Mouse (Mus musculus): ENCODE data around the gene Iffo2. TPM values are rescaled to one million over a fixed set of nuclear protein-coding genes. Genes with fewer than 3 reads are reported as not detected.
"Not testable (repeated sequence)": the region's sequence is repeated elsewhere in the genome, so short reads cannot be mapped to it uniquely, and the experiment has no call there.

Iffo2 gene
- 2.8 and 3.4 TPM in 2 replicates for polyA plus RNA-seq (2014; fragmentation: Nextera tagmentation; extraction: Ambion mirVana)

DNA sequence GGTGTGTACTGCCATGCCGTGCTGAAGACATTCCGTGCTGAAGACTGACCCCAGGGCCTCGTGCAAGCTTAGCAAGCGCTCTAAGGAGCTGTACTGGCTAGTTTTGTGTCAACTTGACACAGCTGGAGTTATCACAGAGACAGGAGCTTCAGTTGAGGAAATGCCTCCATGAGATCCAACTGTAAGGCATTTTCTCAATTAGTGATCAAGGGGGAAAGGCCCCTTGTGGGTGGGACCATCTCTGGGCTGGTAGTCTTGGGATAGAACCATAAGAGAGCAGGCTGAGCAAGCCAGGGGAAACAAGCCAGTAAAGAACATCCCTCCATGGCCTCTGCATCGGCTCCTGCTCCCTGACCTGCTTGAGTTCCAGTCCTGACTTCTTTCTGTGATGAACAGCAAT is at the start of gene Iffo2:
Iffo2 (plus strand) TSS at position 301 of the 400 bp plus-strand sequence.
- WGBS: 90% methylated on average over 5 of the region's 5 CpGs
- ATAC-seq (ENCODE audit: insufficient read depth, low FRiP score, low TSS enrichment): not testable (repeated sequence)

GRCm38 (mm10) chr4:139481400-139481799 is 48.9 kb upstream of the Iffo2 start:
- no peak for DNase-seq (ENCODE audit: low spot score)
- H3K36me3 ChIP-seq (ENCODE audit: control insufficient read depth, insufficient read depth, low read length): peaks cover 38% of the 10 kb centered on the region
- no peak overlapping the region for H3K4me3 ChIP-seq (ENCODE audit: low read depth, low read length)
- ATAC-seq (ENCODE audit: insufficient read depth, low FRiP score, low TSS enrichment): no peak
- no peaks in the 10 kb centered on the region for H3K27me3 ChIP-seq (ENCODE audit: control insufficient read depth, insufficient read depth, low read length)
- no peaks in the 10 kb centered on the region for H3K9me3 ChIP-seq (ENCODE audit: control insufficient read depth, low read length)
- WGBS: 95% methylated on average over 1 of the region's 1 CpGs
- no peak overlapping the region for H3K27ac ChIP-seq (ENCODE audit: low read depth, low read length)
- no peak overlapping the region for H3K9ac ChIP-seq (ENCODE audit: low read length)
- H3K4me1 ChIP-seq (ENCODE audit: control insufficient read depth, insufficient read depth, low read length): no peaks in the 10 kb centered on the region
- no peak overlapping the region for H3K4me2 ChIP-seq (ENCODE audit: low read depth)

More for the DNA sequence above, at the start of gene Iffo2:
- H3K36me3 ChIP-seq (ENCODE audit: control insufficient read depth, insufficient read depth, low read length); H3K4me1 ChIP-seq (ENCODE audit: control insufficient read depth, insufficient read depth, low read length); DNase-seq (ENCODE audit: low spot score); H3K27ac ChIP-seq (ENCODE audit: low read depth, low read length); H3K27me3 ChIP-seq (ENCODE audit: control insufficient read depth, insufficient read depth, low read length); H3K9me3 ChIP-seq (ENCODE audit: control insufficient read depth, low read length); H3K4me3 ChIP-seq (ENCODE audit: low read depth, low read length); H3K9ac ChIP-seq (ENCODE audit: low read length); H3K4me2 ChIP-seq (ENCODE audit: low read depth): not testable (repeated sequence)

DNA sequence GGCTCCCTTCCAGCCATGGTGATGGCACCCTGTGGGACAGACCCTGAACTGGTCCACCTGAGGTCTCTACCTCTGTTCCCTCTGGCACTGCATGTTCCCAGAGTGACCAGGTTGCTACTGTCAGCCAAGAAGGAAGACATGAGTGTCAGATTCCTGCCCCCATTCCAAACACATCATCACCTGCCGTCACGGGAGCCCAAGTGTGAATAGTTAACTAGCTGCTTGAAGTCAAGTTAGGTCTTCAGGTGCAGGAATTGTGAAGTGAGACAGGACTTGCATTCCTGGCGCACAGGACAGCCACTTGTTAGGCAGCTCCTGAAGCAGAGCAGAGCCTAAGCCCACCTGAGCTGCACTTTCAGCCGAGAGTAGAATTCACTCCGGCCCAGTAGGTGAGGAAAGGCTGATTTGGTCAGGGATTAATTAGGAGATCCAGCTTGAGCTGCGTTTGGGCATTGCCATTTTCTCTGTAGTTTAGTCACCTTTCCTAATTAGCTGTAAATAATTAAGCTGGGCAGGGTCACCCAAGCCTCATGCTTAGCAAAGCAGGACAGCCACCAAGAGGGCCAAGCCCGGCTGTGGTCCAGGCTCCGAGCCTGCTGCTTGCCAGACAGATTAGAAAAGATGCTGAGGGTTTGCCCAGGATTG is 46.8 kb upstream of the Iffo2 start:
- DNase-seq (ENCODE audit: low spot score) (no peak), ATAC-seq (ENCODE audit: insufficient read depth, low FRiP score, low TSS enrichment) (no peak)
- H3K27me3 ChIP-seq (ENCODE audit: control insufficient read depth, insufficient read depth, low read length): no peaks in the 10 kb centered on the region
- WGBS: 93% methylated on average over 8 of the region's 8 CpGs
- H3K4me1 ChIP-seq (ENCODE audit: control insufficient read depth, insufficient read depth, low read length): no peaks in the 10 kb centered on the region
- no peak overlapping the region for H3K9ac ChIP-seq (ENCODE audit: low read length)
- no peak overlapping the region for H3K27ac ChIP-seq (ENCODE audit: low read depth, low read length)
- peaks cover 29% of the 10 kb centered on the region for H3K36me3 ChIP-seq (ENCODE audit: control insufficient read depth, insufficient read depth, low read length)
- H3K9me3 ChIP-seq (ENCODE audit: control insufficient read depth, low read length): no peaks in the 10 kb centered on the region
- no peak overlapping the region for H3K4me3 ChIP-seq (ENCODE audit: low read depth, low read length)
- no peak overlapping the region for H3K4me2 ChIP-seq (ENCODE audit: low read depth)

- no peak for ATAC-seq (ENCODE audit: insufficient read depth, low FRiP score, low TSS enrichment)
- no peak overlapping the region for H3K9ac ChIP-seq (ENCODE audit: low read length)
- no peak overlapping the region for H3K27ac ChIP-seq (ENCODE audit: low read depth, low read length)
- WGBS: 74% methylated on average over 7 of the region's 7 CpGs
- no peaks in the 10 kb centered on the region for H3K9me3 ChIP-seq (ENCODE audit: control insufficient read depth, low read length)
- H3K4me1 ChIP-seq (ENCODE audit: control insufficient read depth, insufficient read depth, low read length): no peaks in the 10 kb centered on the region
- H3K27me3 ChIP-seq (ENCODE audit: control insufficient read depth, insufficient read depth, low read length): no peaks in the 10 kb centered on the region
- peaks cover 25% of the 10 kb centered on the region for H3K36me3 ChIP-seq (ENCODE audit: control insufficient read depth, insufficient read depth, low read length)
- H3K4me3 ChIP-seq (ENCODE audit: low read depth, low read length): no peak overlapping the region
- no peak overlapping the region for H3K4me2 ChIP-seq (ENCODE audit: low read depth)
- no peak for DNase-seq (ENCODE audit: low spot score)
Measured at GRCm38 (mm10) chr4:139484496-139484895, 45.9 kb upstream of the Iffo2 start.

DNA sequence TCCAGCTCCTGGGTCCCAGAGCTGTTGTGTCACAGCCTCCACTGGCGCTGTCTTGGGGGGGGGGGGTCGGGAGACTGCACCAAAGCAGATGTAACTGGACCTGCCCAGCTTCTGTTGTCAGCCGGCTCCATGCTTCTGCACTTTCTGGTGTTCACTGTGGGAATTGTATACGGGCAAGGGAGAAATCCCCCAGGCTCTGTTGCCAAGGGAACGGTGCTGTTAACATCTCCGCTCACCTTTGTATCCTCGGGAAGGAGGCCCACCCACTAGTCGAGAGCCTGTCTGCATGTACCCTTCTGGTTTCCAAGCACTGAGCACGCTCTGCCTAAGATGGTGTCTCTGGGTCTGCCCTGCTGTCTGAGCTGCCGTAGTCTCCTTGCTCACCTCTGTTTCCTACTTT is 43.3 kb upstream of the Iffo2 start:
- Histone ChIP-seq H3K4me3 (ENCODE audit: low read depth, low read length) (no peak overlapping the region), H3K9ac (ENCODE audit: low read length) (no peak overlapping the region), H3K27me3 (ENCODE audit: control insufficient read depth, insufficient read depth, low read length) (no peaks in the 10 kb centered on the region), H3K27ac (ENCODE audit: low read depth, low read length) (no peak overlapping the region), H3K4me2 (ENCODE audit: low read depth) (no peak overlapping the region), H3K36me3 (ENCODE audit: control insufficient read depth, insufficient read depth, low read length) (peaks cover 28% of the 10 kb centered on the region), H3K4me1 (ENCODE audit: control insufficient read depth, insufficient read depth, low read length) (no peaks in the 10 kb centered on the region), H3K9me3 (ENCODE audit: control insufficient read depth, low read length) (no peaks in the 10 kb centered on the region)
- DNase-seq (ENCODE audit: low spot score): no peak
- WGBS: 57% methylated on average over 10 of the region's 10 CpGs
- ATAC-seq (ENCODE audit: insufficient read depth, low FRiP score, low TSS enrichment): no peak

- H3K4me3 ChIP-seq (ENCODE audit: low read depth, low read length): no peak overlapping the region
- DNase-seq (ENCODE audit: low spot score) (no peak), ATAC-seq (ENCODE audit: insufficient read depth, low FRiP score, low TSS enrichment) (no peak)
- WGBS: 96% methylated on average over 5 of the region's 5 CpGs
- no peak overlapping the region for H3K4me2 ChIP-seq (ENCODE audit: low read depth)
- H3K9ac ChIP-seq (ENCODE audit: low read length): no peak overlapping the region
- H3K27me3 ChIP-seq (ENCODE audit: control insufficient read depth, insufficient read depth, low read length): no peaks in the 10 kb centered on the region
- H3K4me1 ChIP-seq (ENCODE audit: control insufficient read depth, insufficient read depth, low read length): no peaks in the 10 kb centered on the region
- H3K9me3 ChIP-seq (ENCODE audit: control insufficient read depth, low read length): no peaks in the 10 kb centered on the region
- no peak overlapping the region for H3K27ac ChIP-seq (ENCODE audit: low read depth, low read length)
- H3K36me3 ChIP-seq (ENCODE audit: control insufficient read depth, insufficient read depth, low read length): peaks cover 17% of the 10 kb centered on the region
Measured at GRCm38 (mm10) chr4:139488325-139488724, 42.0 kb upstream of the Iffo2 start.

- DNase-seq (ENCODE audit: low spot score) (no peak), ATAC-seq (ENCODE audit: insufficient read depth, low FRiP score, low TSS enrichment) (no peak)
- no peaks in the 10 kb centered on the region for H3K4me1 ChIP-seq (ENCODE audit: control insufficient read depth, insufficient read depth, low read length)
- no peaks in the 10 kb centered on the region for H3K27me3 ChIP-seq (ENCODE audit: control insufficient read depth, insufficient read depth, low read length)
- no peak overlapping the region for H3K9ac ChIP-seq (ENCODE audit: low read length)
- H3K4me2 ChIP-seq (ENCODE audit: low read depth): no peak overlapping the region
- no peak overlapping the region for H3K27ac ChIP-seq (ENCODE audit: low read depth, low read length)
- WGBS: 84% methylated on average over 1 of the region's 1 CpGs
- no peak overlapping the region for H3K4me3 ChIP-seq (ENCODE audit: low read depth, low read length)
- H3K9me3 ChIP-seq (ENCODE audit: control insufficient read depth, low read length): no peaks in the 10 kb centered on the region
- H3K36me3 ChIP-seq (ENCODE audit: control insufficient read depth, insufficient read depth, low read length): peaks cover 15% of the 10 kb centered on the region
Measured at GRCm38 (mm10) chr4:139489946-139490345, 40.4 kb upstream of the Iffo2 start.

DNA sequence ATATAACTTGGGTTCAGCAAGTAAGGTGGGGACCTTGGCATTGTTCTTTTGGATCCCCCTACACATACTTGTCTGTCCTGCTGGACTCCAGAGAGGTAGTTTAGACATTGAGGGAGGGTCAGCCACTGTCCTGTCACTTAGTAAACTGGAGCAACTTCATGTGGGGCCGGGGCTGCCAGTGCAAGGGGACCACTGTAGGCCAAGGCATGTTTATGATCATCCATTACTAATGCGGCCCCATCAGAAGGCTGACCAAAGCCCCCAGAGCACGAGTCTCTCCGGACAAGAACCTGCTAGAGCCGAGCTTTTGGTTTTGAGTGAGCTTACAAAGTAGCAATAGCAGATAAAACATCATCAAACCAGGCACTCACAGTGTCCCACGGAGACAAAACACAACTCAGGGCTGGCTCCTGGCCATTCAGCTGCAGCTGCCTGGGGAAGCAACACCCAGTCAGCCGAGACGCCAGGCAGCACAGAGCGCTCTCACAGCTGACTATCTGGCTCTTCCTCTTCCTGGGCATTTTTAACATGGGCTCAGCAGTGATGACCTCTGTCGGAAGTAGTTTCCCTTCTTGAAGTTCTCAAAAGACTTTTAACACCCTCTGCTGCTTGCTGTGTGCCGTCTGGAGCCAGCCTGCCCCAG is 39.8 kb upstream of the Iffo2 start:
- Histone ChIP-seq H3K27me3 (ENCODE audit: control insufficient read depth, insufficient read depth, low read length) (no peaks in the 10 kb centered on the region), H3K27ac (ENCODE audit: low read depth, low read length) (no peak overlapping the region), H3K4me1 (ENCODE audit: control insufficient read depth, insufficient read depth, low read length) (no peaks in the 10 kb centered on the region), H3K4me2 (ENCODE audit: low read depth) (no peak overlapping the region), H3K36me3 (ENCODE audit: control insufficient read depth, insufficient read depth, low read length) (peaks cover 13% of the 10 kb centered on the region), H3K4me3 (ENCODE audit: low read depth, low read length) (no peak overlapping the region), H3K9me3 (ENCODE audit: control insufficient read depth, low read length) (no peaks in the 10 kb centered on the region), H3K9ac (ENCODE audit: low read length) (no peak overlapping the region)
- DNase-seq (ENCODE audit: low spot score) (no peak), ATAC-seq (ENCODE audit: insufficient read depth, low FRiP score, low TSS enrichment) (no peak)
- 88% methylated on average over 11 of the region's 11 CpGs for WGBS

- Histone ChIP-seq H3K9ac (ENCODE audit: low read length) (no peak overlapping the region), H3K36me3 (ENCODE audit: control insufficient read depth, insufficient read depth, low read length) (peaks cover 12% of the 10 kb centered on the region), H3K4me2 (ENCODE audit: low read depth) (no peak overlapping the region), H3K9me3 (ENCODE audit: control insufficient read depth, low read length) (no peaks in the 10 kb centered on the region), H3K27me3 (ENCODE audit: control insufficient read depth, insufficient read depth, low read length) (no peaks in the 10 kb centered on the region), H3K4me3 (ENCODE audit: low read depth, low read length) (no peak overlapping the region), H3K27ac (ENCODE audit: low read depth, low read length) (no peak overlapping the region), H3K4me1 (ENCODE audit: control insufficient read depth, insufficient read depth, low read length) (no peaks in the 10 kb centered on the region)
- no peak for DNase-seq (ENCODE audit: low spot score)
- WGBS: 88% methylated on average over 5 of the region's 5 CpGs
- ATAC-seq (ENCODE audit: insufficient read depth, low FRiP score, low TSS enrichment): no peak
Measured at GRCm38 (mm10) chr4:139491541-139492170, 38.7 kb upstream of the Iffo2 start.

Data from neural tube, embryonic 11.5 days (tissue).